Mouse (Mus musculus) cerebellum, adult 2 months (tissue): Measurements from ENCODE around the gene Rtf2. TPM values are rescaled to one million over a fixed set of nuclear protein-coding genes. Genes with fewer than 3 reads are reported as not detected.

Experiments
- DNase-seq, 2 experiments: peaks; one replicate each; pipeline ENCODE4 v3.0.0; 2021
- H3K27ac ChIP-seq: fragments of 200-500 bp; 2 replicates; pipeline ENCODE4 v1.5.1; 2012; ENCODE audit warnings: low read length, control low read depth, inconsistent platforms; ENCODE audit not compliant: insufficient read depth
- H3K27me3 ChIP-seq: fragments of 200-500 bp; 2 replicates; pipeline ENCODE4 v1.6.1; 2012; ENCODE audit warnings: inconsistent platforms, mild to moderate bottlenecking, low read length, moderate library complexity; ENCODE audit not compliant: control insufficient read depth, insufficient read depth
- H3K4me1 ChIP-seq: fragments of 200-500 bp; 2 replicates; pipeline ENCODE4 v1.6.1; 2011; ENCODE audit warnings: low read length; ENCODE audit not compliant: control insufficient read depth, insufficient read depth
- H3K4me3 ChIP-seq: fragments of 200-500 bp; replicated peaks from 2 replicates; pipeline ENCODE3; 2011; ENCODE audit warnings: mild to moderate bottlenecking, low read depth, low read length, control low read depth; ENCODE audit not compliant: insufficient read depth
- CTCF ChIP-seq: fragments of 200-500 bp; IDR thresholded peaks from 2 replicates; pipeline ENCODE4 v1.5.1; 2011; ENCODE audit warnings: low read depth, mild to moderate bottlenecking, control low read depth, low read length, moderate library complexity, borderline replicate concordance; ENCODE audit not compliant: insufficient read depth
- POLR2A ChIP-seq: fragments of 200-500 bp; IDR thresholded peaks from 2 replicates; pipeline ENCODE4 v1.6.1; 2011; ENCODE audit warnings: low read length, control low read depth, borderline replicate concordance; ENCODE audit not compliant: insufficient read depth
- WGBS: fragments of 180-500 bp; shearing (Covaris S2); methylation state at CpG from one replicate; pipeline ENCODE4 v1.1.7; 2018; 5-methylcytosine and 5-hydroxymethylcytosine counted together
- polyA plus RNA-seq: library from polyadenylated mRNA; depleted of rRNA; stranded (reverse); fragments of >200 nt; gene quantifications from 2 replicates; pipeline ENCODE4 v1.2.3, GENCODE M21; 2012; rRNA removed

Rtf2 gene
- polyA plus RNA-seq, 1 experiment: 81.7 TPM

DNA sequence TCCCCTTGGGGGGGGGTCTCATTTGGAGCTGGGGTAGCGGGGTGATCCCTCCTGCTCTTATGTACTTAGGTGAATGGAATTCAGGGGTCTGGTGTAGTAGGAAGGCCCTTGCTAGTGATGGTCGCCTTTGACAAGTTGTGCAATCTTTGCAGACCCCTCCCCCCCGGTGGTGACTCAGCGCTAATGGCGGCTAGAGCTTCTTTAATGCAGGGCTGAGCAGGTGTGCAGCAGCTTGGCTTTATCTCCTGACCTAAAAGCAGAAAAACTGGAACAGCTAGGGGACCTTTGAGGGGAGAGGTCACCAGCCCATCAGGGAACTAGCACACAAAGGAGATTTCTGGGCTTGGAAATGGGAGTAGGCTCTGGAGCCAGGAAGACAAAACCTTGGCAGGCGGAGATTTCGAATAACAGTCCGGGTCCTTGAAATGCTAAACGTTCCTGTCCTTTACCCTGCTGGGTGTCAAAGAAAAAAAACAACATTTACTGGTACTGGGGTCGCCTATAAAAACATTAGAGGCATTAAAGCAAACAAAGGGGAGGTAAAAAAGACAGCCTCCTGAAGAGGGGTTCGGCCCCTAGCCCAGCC lies 76.1 kb downstream of the Rtf2 start:
- 22% methylated on average over 11 of the region's 11 CpGs for WGBS
- Histone ChIP-seq H3K4me1 (no peaks in the 10 kb centered on the region), H3K27me3 (no peaks in the 10 kb centered on the region; the same call in 1 of the 2 replicates), H3K27ac (no peak overlapping the region), H3K4me3 (no peak overlapping the region)
- no peak for DNase-seq
- TF ChIP-seq CTCF (no peak), POLR2A (no peak)

Other genes starting within 250 kb of the Rtf2 start
- 0.18 and 0.27 TPM in 2 replicates for gene Mc3r, start 192.1 kb upstream of the Rtf2 start, polyA plus RNA-seq
- gene Fam210b, start 95.0 kb upstream of the Rtf2 start, polyA plus RNA-seq: 13.0 and 14.0 TPM in 2 replicates
- gene Aurka, start 70.0 kb upstream of the Rtf2 start, polyA plus RNA-seq: 2.1 and 2.2 TPM in 2 replicates
- 28.2 and 31.6 TPM in 2 replicates for gene Cstf1, start 69.9 kb upstream of the Rtf2 start, polyA plus RNA-seq
- gene Cass4, start 46.8 kb upstream of the Rtf2 start, polyA plus RNA-seq: 0.11 and 0.14 TPM in 2 replicates
- not detected in 2 replicates for gene Gcnt7, start 18.0 kb downstream of the Rtf2 start, polyA plus RNA-seq
- not detected in 2 replicates for gene Fam209, start 32.0 kb downstream of the Rtf2 start, polyA plus RNA-seq
- gene Tfap2c, start 109.0 kb downstream of the Rtf2 start, polyA plus RNA-seq: 0.05 and 0.07 TPM in 2 replicates